ENCODE assay signal across 10 mouse cellular contexts in genomic region chr13:50031757-50032156, GRCm38 (mm10).
DNase-seq lines count a peak whose midpoint lies in the region; ATAC-seq and TF ChIP-seq lines count a peak whose summit lies in the region.
"Had no signal": no experiment of that assay in that cellular context is flagged by ENCODE, and none has a peak within 500 bp of the region (broad histone marks: within the 10 kb centered on the region; RNA-seq: fewer than 3 reads in every experiment).

No protein-coding gene starts in this region.

- no peak overlapping the region for H3K4me3 ChIP-seq in layer of hippocampus, adult 2 months
- H3K4me3 ChIP-seq in E14TG2a.4 (replicated peaks; ENCODE audit: low read length): no peak overlapping the region
- no peak overlapping the region for H3K4me3 ChIP-seq in G1E (ENCODE audit: low read depth, low read length)
- H3K4me3 ChIP-seq: forebrain, embryonic 12.5 days; lung, embryonic 15.5 days had no signal

- H3K4me1 ChIP-seq in E14TG2a.4 (replicated peaks; ENCODE audit: low read depth, low read length): no peaks in the 10 kb centered on the region
- no peaks in the 10 kb centered on the region for H3K4me1 ChIP-seq in G1E (ENCODE audit: insufficient read depth, low read depth, low read length)
- H3K4me1 ChIP-seq: forebrain, embryonic 12.5 days; lung, embryonic 15.5 days had no signal

- H3K36me3 ChIP-seq in E14TG2a.4 (ENCODE audit: insufficient read depth, low read length) (no peaks in the 10 kb centered on the region), G1E (replicated peaks) (no peaks in the 10 kb centered on the region)
- H3K36me3 ChIP-seq: forebrain, embryonic 12.5 days; lung, embryonic 15.5 days had no signal

- no peak for ATAC-seq in G1E (ENCODE audit: extremely low read depth, insufficient number of reproducible peaks, low FRiP score, poor library complexity, severe bottlenecking)

- no peak for DNase-seq in layer of hippocampus, adult 2 months (ENCODE audit: low spot score in 2 of 2)
- DNase-seq in layer of hippocampus, adult 9-11 months: no peak
- no peak for DNase-seq in G1E (ENCODE audit: low spot score)
- peak; percentile 0 for DNase-seq in c-Kit-negative CD71-positive TER-119-positive erythroid progenitor cells, embryonic 14.5 days (ENCODE audit: low read depth, low spot score)
- no peak for DNase-seq in gastrocnemius, postnatal 4 days (ENCODE audit: low spot score in 2 of 2)
- no peak for DNase-seq in frontal cortex, postnatal 36 days (ENCODE audit: low spot score in 2 of 2)
- DNase-seq: right cerebral cortex, postnatal 14 days had no signal

- peak; percentile 44 for TF ChIP-seq CTCF in layer of hippocampus, adult 2 months (conservative IDR thresholded peaks at IDR 0.05)
- TF ChIP-seq CTCF in E14TG2a.4 (conservative IDR thresholded peaks at IDR 0.05; ENCODE audit: low read length): peak; percentile 63
- peak; percentile 59 for TF ChIP-seq CTCF in G1E (IDR thresholded peaks at IDR 0.05; ENCODE audit: low read depth, low read length)

- H3K27ac ChIP-seq in layer of hippocampus, adult 2 months: no peak overlapping the region
- H3K27ac ChIP-seq: forebrain, embryonic 12.5 days; lung, embryonic 15.5 days had no signal

- no peaks in the 10 kb centered on the region for H3K9me3 ChIP-seq in E14TG2a.4 (ENCODE audit: low read length)
- H3K9me3 ChIP-seq in G1E (replicated peaks): no peaks in the 10 kb centered on the region; the same call in 1 of the 2 replicates
- H3K9me3 ChIP-seq: forebrain, embryonic 12.5 days; lung, embryonic 15.5 days had no signal

- H3K27me3 ChIP-seq in E14TG2a.4 (ENCODE audit: insufficient read depth, low read length) (no peaks in the 10 kb centered on the region), G1E (ENCODE audit: insufficient read depth, low read length) (no peaks in the 10 kb centered on the region)
- H3K27me3 ChIP-seq: forebrain, embryonic 12.5 days; lung, embryonic 15.5 days had no signal
